Comparison of ENCODE assay signal across 9 mouse cellular contexts in genomic region chr10:59963609-59964008, GRCm38 (mm10). TPM values are rescaled to one million over a fixed set of nuclear protein-coding genes. Genes with fewer than 3 reads are reported as not detected.
DNase-seq lines count a peak whose midpoint lies in the region; ATAC-seq and TF ChIP-seq lines count a peak whose summit lies in the region.
"Had no signal": no experiment of that assay in that cellular context is flagged by ENCODE, and none has a peak within 500 bp of the region (broad histone marks: within the 10 kb centered on the region; RNA-seq: fewer than 3 reads in every experiment).

No protein-coding gene starts in this region.

- no peak for TF ChIP-seq CTCF in heart, postnatal 0 days (IDR thresholded peaks at IDR 0.05; ENCODE audit: low read depth)
- TF ChIP-seq CTCF in midbrain, postnatal 0 days (IDR thresholded peaks at IDR 0.05) = no peak

- H3K9ac ChIP-seq in heart, postnatal 0 days (replicated peaks; ENCODE audit: low read depth, low read length) = no peak overlapping the region
- H3K9ac ChIP-seq in midbrain, embryonic 14.5 days (replicated peaks; ENCODE audit: low read length) = no peak overlapping the region
- H3K9ac ChIP-seq in midbrain, postnatal 0 days (replicated peaks; ENCODE audit: low read length, poor library complexity, severe bottlenecking) = no peak overlapping the region
- H3K9ac ChIP-seq in hindbrain, embryonic 13.5 days = no peak overlapping the region
- H3K9ac ChIP-seq: liver, embryonic 14.5 days had no signal

- DNase-seq in heart, postnatal 0 days (ENCODE audit: low spot score) = no peak
- DNase-seq in heart, adult 9 months (ENCODE audit: low spot score in 2 of 2) = no peak
- DNase-seq in midbrain, embryonic 14.5 days = no peak
- DNase-seq in midbrain, postnatal 0 days (ENCODE audit: low spot score) = no peak
- DNase-seq in thymus, postnatal 0 days (ENCODE audit: low spot score) = peak; percentile 88
- DNase-seq in frontal cortex, postnatal 10 days (ENCODE audit: low spot score in 2 of 2) = no peak
- no peak for DNase-seq in kidney, adult 18-20 months

- H3K4me2 ChIP-seq in heart, postnatal 0 days (ENCODE audit: low read depth, low read length) = no peak overlapping the region
- H3K4me2 ChIP-seq in midbrain, embryonic 14.5 days (ENCODE audit: low read length) = no peak overlapping the region
- H3K4me2 ChIP-seq in midbrain, postnatal 0 days (ENCODE audit: low read depth, low read length, poor library complexity, severe bottlenecking) = no peak overlapping the region
- no peak overlapping the region for H3K4me2 ChIP-seq in hindbrain, embryonic 13.5 days

- no peaks in the 10 kb centered on the region for H3K27me3 ChIP-seq in heart, postnatal 0 days (ENCODE audit: control insufficient read depth, insufficient read depth, low read length)
- H3K27me3 ChIP-seq in midbrain, embryonic 14.5 days (ENCODE audit: control insufficient read depth, insufficient read depth, low read length) = no peaks in the 10 kb centered on the region
- no peaks in the 10 kb centered on the region for H3K27me3 ChIP-seq in midbrain, postnatal 0 days (ENCODE audit: insufficient read depth, low read length)
- no peaks in the 10 kb centered on the region for H3K27me3 ChIP-seq in hindbrain, embryonic 13.5 days

- WGBS in heart, postnatal 0 days = 88% methylated on average over 2 of the region's 2 CpGs
- WGBS in midbrain, embryonic 14.5 days = 64% methylated on average over 2 of the region's 2 CpGs
- WGBS in midbrain, postnatal 0 days = 76% methylated on average over 2 of the region's 2 CpGs
- WGBS in hindbrain, embryonic 13.5 days = 45% methylated on average over 2 of the region's 2 CpGs

- ATAC-seq in heart, postnatal 0 days (ENCODE audit: insufficient read depth, low read depth) = no peak
- no peak for ATAC-seq in midbrain, embryonic 14.5 days (ENCODE audit: low FRiP score, low TSS enrichment)
- ATAC-seq in midbrain, postnatal 0 days (ENCODE audit: low FRiP score) = no peak
- no peak for ATAC-seq in hindbrain, embryonic 13.5 days (ENCODE audit: low FRiP score)

- no peak for TF ChIP-seq EP300 in heart, postnatal 0 days (IDR thresholded peaks at IDR 0.05; ENCODE audit: low read depth)

- H3K36me3 ChIP-seq in heart, postnatal 0 days (replicated peaks; ENCODE audit: control insufficient read depth, insufficient read depth, low read length) = no peaks in the 10 kb centered on the region
- no peaks in the 10 kb centered on the region for H3K36me3 ChIP-seq in midbrain, embryonic 14.5 days (ENCODE audit: control insufficient read depth, insufficient read depth, low read length)
- H3K36me3 ChIP-seq in midbrain, postnatal 0 days (ENCODE audit: insufficient read depth, low read length) = no peaks in the 10 kb centered on the region
- H3K36me3 ChIP-seq in hindbrain, embryonic 13.5 days = no peaks in the 10 kb centered on the region

- H3K4me3 ChIP-seq in heart, postnatal 0 days (ENCODE audit: low read depth, low read length) = no peak overlapping the region
- H3K4me3 ChIP-seq in midbrain, embryonic 14.5 days (replicated peaks; ENCODE audit: low read depth, low read length) = no peak overlapping the region
- no peak overlapping the region for H3K4me3 ChIP-seq in midbrain, postnatal 0 days (ENCODE audit: low read depth, low read length)
- no peak overlapping the region for H3K4me3 ChIP-seq in hindbrain, embryonic 13.5 days

- H3K9me3 ChIP-seq in heart, postnatal 0 days (replicated peaks; ENCODE audit: control insufficient read depth, low read length) = no peaks in the 10 kb centered on the region
- no peaks in the 10 kb centered on the region for H3K9me3 ChIP-seq in midbrain, embryonic 14.5 days (ENCODE audit: control insufficient read depth, low read length)
- H3K9me3 ChIP-seq in midbrain, postnatal 0 days (ENCODE audit: low read length) = no peaks in the 10 kb centered on the region
- H3K9me3 ChIP-seq in hindbrain, embryonic 13.5 days = no peaks in the 10 kb centered on the region

- peaks cover 32% of the 10 kb centered on the region for H3K4me1 ChIP-seq in heart, postnatal 0 days (ENCODE audit: control insufficient read depth, insufficient read depth)
- peaks cover 15% of the 10 kb centered on the region for H3K4me1 ChIP-seq in midbrain, embryonic 14.5 days (ENCODE audit: control insufficient read depth, insufficient read depth, low read length)
- peaks cover 8% of the 10 kb centered on the region for H3K4me1 ChIP-seq in midbrain, postnatal 0 days (ENCODE audit: insufficient read depth, low read length)
- H3K4me1 ChIP-seq in hindbrain, embryonic 13.5 days (replicated peaks) = peaks cover 29% of the 10 kb centered on the region

- H3K27ac ChIP-seq in heart, postnatal 0 days (ENCODE audit: low read depth) = peak overlapping the region; percentile 84; the same call in 1 of the 2 replicates
- 0 out of 2 replicates have a peak overlapping the region, but pooled peaks have one; percentile 32 for H3K27ac ChIP-seq in midbrain, embryonic 14.5 days (replicated peaks; ENCODE audit: low read depth, low read length)
- H3K27ac ChIP-seq in midbrain, postnatal 0 days (ENCODE audit: low read depth, low read length) = no peak overlapping the region
- peak overlapping the region; percentile 74 for H3K27ac ChIP-seq in hindbrain, embryonic 13.5 days
- H3K27ac ChIP-seq: liver, embryonic 14.5 days had no signal

RNA-seq across cellular contexts. Expression of gene Ddit4, which starts 12.0 kb away (rescaled TPM):
- total RNA-seq in heart, postnatal 0 days (2014; rRNA removed; ENCODE audit: low replicate concordance) = 30.3 and 35.6 TPM in 2 replicates
- 17.0 and 17.4 TPM in 2 replicates for polyA plus RNA-seq in heart, postnatal 0 days (2015; fragmentation: Nextera tagmentation; extraction: Ambion mirVana)
- polyA plus RNA-seq in midbrain, embryonic 14.5 days (2014; fragmentation: Nextera tagmentation; extraction: Ambion mirVana) = 6.2 and 7.3 TPM in 2 replicates
- 56.6 and 57.5 TPM in 2 replicates for total RNA-seq in midbrain, postnatal 0 days (2014; rRNA removed)
- polyA plus RNA-seq in midbrain, postnatal 0 days (2015; fragmentation: Nextera tagmentation; extraction: Ambion mirVana) = 43.4 and 43.6 TPM in 2 replicates
- 64.8 and 69.6 TPM in 2 replicates for polyA plus RNA-seq in hindbrain, embryonic 13.5 days (2015; fragmentation: Nextera tagmentation; extraction: Ambion mirVana)
- polyA plus RNA-seq in thymus, postnatal 0 days (2015; fragmentation: Nextera tagmentation; extraction: Ambion mirVana) = 50.6 and 54.7 TPM in 2 replicates

RNA-seq across cellular contexts. Expression of gene Ascc1, which starts 39.0 kb away (rescaled TPM):
- 14.0 and 15.7 TPM in 2 replicates for total RNA-seq in heart, postnatal 0 days (2014; rRNA removed; ENCODE audit: low replicate concordance)
- 34.6 and 35.8 TPM in 2 replicates for polyA plus RNA-seq in heart, postnatal 0 days (2015; fragmentation: Nextera tagmentation; extraction: Ambion mirVana)
- polyA plus RNA-seq in midbrain, embryonic 14.5 days (2014; fragmentation: Nextera tagmentation; extraction: Ambion mirVana) = 48.2 and 48.4 TPM in 2 replicates
- 12.3 and 13.5 TPM in 2 replicates for total RNA-seq in midbrain, postnatal 0 days (2014; rRNA removed)
- polyA plus RNA-seq in midbrain, postnatal 0 days (2015; fragmentation: Nextera tagmentation; extraction: Ambion mirVana) = 50.1 TPM in 2 replicates
- polyA plus RNA-seq in hindbrain, embryonic 13.5 days (2015; fragmentation: Nextera tagmentation; extraction: Ambion mirVana) = 47.1 and 47.5 TPM in 2 replicates
- polyA plus RNA-seq in thymus, postnatal 0 days (2015; fragmentation: Nextera tagmentation; extraction: Ambion mirVana) = 38.5 and 43.2 TPM in 2 replicates

RNA-seq across cellular contexts. Expression of gene Anapc16, which starts 39.3 kb away (rescaled TPM):
- 29.7 and 85.4 TPM in 2 replicates for total RNA-seq in heart, postnatal 0 days (2014; rRNA removed; ENCODE audit: low replicate concordance)
- 104 and 108 TPM in 2 replicates for polyA plus RNA-seq in heart, postnatal 0 days (2015; fragmentation: Nextera tagmentation; extraction: Ambion mirVana)
- 97.2 and 105 TPM in 2 replicates for polyA plus RNA-seq in midbrain, embryonic 14.5 days (2014; fragmentation: Nextera tagmentation; extraction: Ambion mirVana)
- 56.9 and 57.4 TPM in 2 replicates for total RNA-seq in midbrain, postnatal 0 days (2014; rRNA removed)
- 109 and 118 TPM in 2 replicates for polyA plus RNA-seq in midbrain, postnatal 0 days (2015; fragmentation: Nextera tagmentation; extraction: Ambion mirVana)
- polyA plus RNA-seq in hindbrain, embryonic 13.5 days (2015; fragmentation: Nextera tagmentation; extraction: Ambion mirVana) = 127 and 134 TPM in 2 replicates
- polyA plus RNA-seq in thymus, postnatal 0 days (2015; fragmentation: Nextera tagmentation; extraction: Ambion mirVana) = 139 and 168 TPM in 2 replicates
